Mouse (Mus musculus): ENCODE data around the gene Olfr811.

The Olfr811 gene

GRCm38 (mm10) chr10:129804296-129804695 is at the start of gene Olfr811:
Gene Olfr811, minus strand, starts transcription at chr10:129804396.
- no peak for DNase-seq (ENCODE audit: low spot score in 2 of 2)

GRCm38 (mm10) chr10:129847343-129847742 is 43.1 kb upstream of the Olfr811 start:
- DNase-seq (ENCODE audit: low spot score in 2 of 2), result no peak

GRCm38 (mm10) chr10:129845994-129846393 is 41.8 kb upstream of the Olfr811 start, which contains the start of gene Olfr812:
Gene Olfr812, minus strand, starts transcription at chr10:129846094.
- DNase-seq (ENCODE audit: low spot score in 2 of 2), result no peak

- DNase-seq (ENCODE audit: low spot score in 2 of 2), result no peak
Observed at GRCm38 (mm10) chr10:129794817-129795216, 9.4 kb downstream of the Olfr811 start, which contains the start of gene Olfr810. Gene Olfr810, minus strand, starts transcription at chr10:129794917.

- DNase-seq (ENCODE audit: low spot score in 2 of 2), result no peak
Observed at GRCm38 (mm10) chr10:129778123-129778522, 26.1 kb downstream of the Olfr811 start.

GRCm38 (mm10) chr10:129774338-129774737 is 29.9 kb downstream of the Olfr811 start, which contains the start of gene Olfr809:
Gene Olfr809, plus strand, starts transcription at chr10:129774638.
- DNase-seq (ENCODE audit: low spot score in 2 of 2), result no peak

GRCm38 (mm10) chr10:129765182-129765581 is 39.0 kb downstream of the Olfr811 start, which contains the start of gene Olfr808:
Gene Olfr808, plus strand, starts transcription at chr10:129765482.
- DNase-seq (ENCODE audit: low spot score in 2 of 2), result no peak

GRCm38 (mm10) chr10:129757693-129758092 is 46.5 kb downstream of the Olfr811 start, which contains the start of gene Olfr807:
Gene Olfr807, minus strand, starts transcription at chr10:129757793.
- no peak for DNase-seq (ENCODE audit: low spot score in 2 of 2)

Data from frontal cortex, postnatal 10 days (tissue).